Mouse (Mus musculus) adrenal gland, adult 8-10 months (tissue): ENCODE results near the gene Tekt4. TPM values are rescaled to one million over a fixed set of nuclear protein-coding genes. Genes with fewer than 3 reads are reported as not detected.
A peak's percentile ranks its signal among the peaks of the same experiment; 100 is the strongest.

Experiments used
- DNase-seq: peaks from one replicate; pipeline ENCODE4 v3.0.0; 2022
- total RNA-seq, 4 experiments: library from RNA; stranded (reverse); gene quantifications; 2 replicates each; pipeline ENCODE4 v1.2.4; 2022

Gene Tekt4
- total RNA-seq, 4 experiments from 2014 or later: 0.23 to 0.45 TPM; not detected in 2

GRCm38 (mm10) chr17:25480152-25480551 is 25.7 kb downstream of the Tekt4 start:
- DNase-seq: no peak

- DNase-seq: no peak
These were observed 26.4 kb downstream of the Tekt4 start for GRCm38 (mm10) chr17:25480820-25481219.

GRCm38 (mm10) chr17:25482092-25482491 is 27.7 kb downstream of the Tekt4 start:
- DNase-seq: no peak

- DNase-seq: peak; percentile 23
These were observed 42.6 kb downstream of the Tekt4 start, which contains the start of gene Sstr5 for GRCm38 (mm10) chr17:25497013-25497412. Sstr5 (minus strand) TSS chr17:25497288.

- DNase-seq: no peak
These were observed 48.2 kb downstream of the Tekt4 start for GRCm38 (mm10) chr17:25502599-25502998.

- DNase-seq: peak; percentile 45
These were observed 53.4 kb downstream of the Tekt4 start for GRCm38 (mm10) chr17:25507799-25508198.

- DNase-seq: no peak
These were observed 54.6 kb downstream of the Tekt4 start for GRCm38 (mm10) chr17:25508860-25509577.

- DNase-seq: no peak
These were observed 55.8 kb downstream of the Tekt4 start for GRCm38 (mm10) chr17:25510074-25510830.

GRCm38 (mm10) chr17:25511876-25512275 is 57.5 kb downstream of the Tekt4 start:
- no peak for DNase-seq

GRCm38 (mm10) chr17:25514055-25514454 is 59.6 kb downstream of the Tekt4 start:
- no peak for DNase-seq

GRCm38 (mm10) chr17:25516315-25516714 is 61.9 kb downstream of the Tekt4 start:
- no peak for DNase-seq

- DNase-seq: no peak
These were observed 63.7 kb downstream of the Tekt4 start for GRCm38 (mm10) chr17:25518144-25518543.

- DNase-seq: no peak
These were observed 65.1 kb downstream of the Tekt4 start for GRCm38 (mm10) chr17:25519511-25519910.

GRCm38 (mm10) chr17:25520492-25520891 is 66.1 kb downstream of the Tekt4 start:
- no peak for DNase-seq

GRCm38 (mm10) chr17:25522080-25522479 is 67.7 kb downstream of the Tekt4 start:
- DNase-seq: no peak

Other genes starting within 250 kb of the Tekt4 start
- 10 to 100 TPM; 48.9 to 57.3 (median 52.2) TPM for gene Gnptg, start 214.5 kb upstream of the Tekt4 start, total RNA-seq
- gene Tsr3, start 214.4 kb upstream of the Tekt4 start, total RNA-seq: 10 to 100 TPM; 23.4 to 35.5 (median 30.3) TPM
- gene Baiap3, start 198.3 kb upstream of the Tekt4 start, total RNA-seq: 10 to 100 TPM; 12.8 to 44.5 (median 22.1) TPM
- gene Ube2i, start 180.0 kb upstream of the Tekt4 start, total RNA-seq: 100 to 1,000 TPM; 249 to 283 (median 265) TPM
- under 1 TPM in 3 of 4 experiments, not detected in 1; 0.31 to 0.56 (median 0.41) TPM for gene Prss34, start 156.2 kb upstream of the Tekt4 start, total RNA-seq
- gene Prss28, start 146.0 kb upstream of the Tekt4 start, total RNA-seq: not detected
- gene Prss29, start 136.0 kb upstream of the Tekt4 start, total RNA-seq: not detected
- 1 to 10 TPM in 1 of 4 experiments, under 1 TPM in 2, not detected in 1; 0.43 to 1.1 (median 0.59) TPM for gene Tpsab1, start 109.1 kb upstream of the Tekt4 start, total RNA-seq
- 1 to 10 TPM; 1.9 to 4.4 (median 2.4) TPM for gene Tpsb2, start 88.3 kb upstream of the Tekt4 start, total RNA-seq
- not detected for gene Tpsg1, start 85.3 kb upstream of the Tekt4 start, total RNA-seq
- gene Cacna1h, start 20.8 kb upstream of the Tekt4 start, total RNA-seq: 100 to 1,000 TPM; 117 to 206 (median 157) TPM
- 1 to 10 TPM; 1.0 to 1.4 (median 1.2) TPM for gene Sstr5, start 42.7 kb downstream of the Tekt4 start, total RNA-seq
- gene Sox8, start 116.1 kb downstream of the Tekt4 start, total RNA-seq: 1 to 10 TPM in 3 of 4 experiments, under 1 TPM in 1; 0.92 to 2.6 (median 1.2) TPM
- gene Lmf1, start 124.5 kb downstream of the Tekt4 start, total RNA-seq: 10 to 100 TPM; 36.0 to 39.9 (median 38.2) TPM